Mouse (Mus musculus): ENCODE measurements around the gene Tmem218.

- TF ChIP-seq EP300 (IDR thresholded peaks at IDR 0.05; ENCODE audit: low read depth) (no peak), CTCF (IDR thresholded peaks at IDR 0.05; ENCODE audit: low read depth) (no peak)
Measured at GRCm38 (mm10) chr9:37245404-37245803, 37.4 kb downstream of the Tmem218 start.

Data from liver, postnatal 0 days (tissue).